Mouse (Mus musculus) adrenal gland, postnatal 36 days (tissue): ENCODE measurements around the gene Rgs3. TPM values are rescaled to one million over a fixed set of nuclear protein-coding genes. Genes with fewer than 3 reads are reported as not detected.

Experiments
- DNase-seq, 2 experiments: peaks; one replicate each; pipeline ENCODE4 v3.0.0; 2021; ENCODE audit warnings: mixed read lengths in 1 of 2
- total RNA-seq, 2 experiments: library from RNA; stranded (reverse); gene quantifications; 2 replicates each; pipeline ENCODE4 v1.2.3; 2021

The Rgs3 gene
- total RNA-seq, 2 experiments from 2014 or later, result 27.3 to 40.2 TPM

- no peak for DNase-seq
Observed at GRCm38 (mm10) chr4:62605856-62606541, 46.4 kb downstream of the Rgs3 start.

GRCm38 (mm10) chr4:62606542-62606882 is 46.9 kb downstream of the Rgs3 start:
- DNase-seq, result peak; percentile 87 to 89

- no peak for DNase-seq
Observed at GRCm38 (mm10) chr4:62606905-62607304, 47.3 kb downstream of the Rgs3 start.

GRCm38 (mm10) chr4:62607345-62607744 is 47.7 kb downstream of the Rgs3 start:
- no peak for DNase-seq

- no peak for DNase-seq
Observed at GRCm38 (mm10) chr4:62607805-62608204, 48.2 kb downstream of the Rgs3 start.

GRCm38 (mm10) chr4:62609333-62609732 is 49.7 kb downstream of the Rgs3 start:
- no peak for DNase-seq

GRCm38 (mm10) chr4:62610142-62610675 is 50.6 kb downstream of the Rgs3 start:
- DNase-seq, result peak in 1 of 2 experiments; percentile 27

GRCm38 (mm10) chr4:62612601-62613501 is 53.2 kb downstream of the Rgs3 start:
- peak; percentile 79 to 88 for DNase-seq

GRCm38 (mm10) chr4:62613646-62614365 is 54.2 kb downstream of the Rgs3 start:
- no peak for DNase-seq

GRCm38 (mm10) chr4:62617856-62618440 is 58.3 kb downstream of the Rgs3 start:
- DNase-seq, result no peak

GRCm38 (mm10) chr4:62619232-62619964 is 59.8 kb downstream of the Rgs3 start:
- peak; percentile 63 to 80 for DNase-seq

GRCm38 (mm10) chr4:62619965-62620244 is 60.3 kb downstream of the Rgs3 start:
- no peak for DNase-seq

- no peak for DNase-seq
Observed at GRCm38 (mm10) chr4:62621151-62621550, 61.5 kb downstream of the Rgs3 start.

GRCm38 (mm10) chr4:62621880-62622675 is 62.4 kb downstream of the Rgs3 start:
- no peak for DNase-seq

GRCm38 (mm10) chr4:62623251-62624015 is 63.8 kb downstream of the Rgs3 start:
- DNase-seq, result no peak

- no peak for DNase-seq
Observed at GRCm38 (mm10) chr4:62624679-62625450, 65.2 kb downstream of the Rgs3 start.

GRCm38 (mm10) chr4:62625451-62626061 is 65.9 kb downstream of the Rgs3 start:
- DNase-seq, result no peak

- DNase-seq, result no peak
Observed at GRCm38 (mm10) chr4:62626228-62627026, 66.8 kb downstream of the Rgs3 start.
